Mouse (Mus musculus) adrenal gland, postnatal 4 days (tissue): ENCODE data around the gene Taf1d. TPM values are rescaled to one million over a fixed set of nuclear protein-coding genes. Genes with fewer than 3 reads are reported as not detected.
"Not testable (repeated sequence)": the region's sequence is repeated elsewhere in the genome, so short reads cannot be mapped to it uniquely, and the experiment has no call there.

ENCODE experiments used
- DNase-seq, 2 experiments: peaks; one replicate each; pipeline ENCODE4 v3.0.0; 2021 to 2022; ENCODE audit warnings: low spot score in 2 of 2, mixed read lengths in 2 of 2
- long read RNA-seq, 2 experiments: library from polyadenylated mRNA; stranded (forward); transcript quantifications; one replicate each; pipeline ENCODE4 v2.0.0; 2021
- total RNA-seq, 2 experiments: library from RNA; stranded (reverse); gene quantifications; 2 replicates each; pipeline ENCODE4 v1.2.3; 2021

Taf1d gene
- total RNA-seq: 100 to 1,000 TPM; 121 to 148 TPM
- long read RNA-seq, experiment 1, transcript Taf1d-204 (12 exons, 1,216 nt): major isoform, 5 of 32 reads
- long read RNA-seq, experiment 1, transcript Taf1d-202 (6 exons, 1,005 nt): major isoform, 5 of 32 reads
- long read RNA-seq, experiment 1, partial matches to known transcripts: 16 of 32 reads
- long read RNA-seq, experiment 1, other reads (novel, unspliced or antisense): 4 of 32 reads
- long read RNA-seq, experiment 2, transcript Taf1d-204 (12 exons, 1,216 nt): major isoform, 7 of 34 reads
- long read RNA-seq, experiment 2, partial matches to known transcripts: 11 of 34 reads
- long read RNA-seq, experiment 2, other reads (novel, unspliced or antisense): 9 of 34 reads

DNA sequence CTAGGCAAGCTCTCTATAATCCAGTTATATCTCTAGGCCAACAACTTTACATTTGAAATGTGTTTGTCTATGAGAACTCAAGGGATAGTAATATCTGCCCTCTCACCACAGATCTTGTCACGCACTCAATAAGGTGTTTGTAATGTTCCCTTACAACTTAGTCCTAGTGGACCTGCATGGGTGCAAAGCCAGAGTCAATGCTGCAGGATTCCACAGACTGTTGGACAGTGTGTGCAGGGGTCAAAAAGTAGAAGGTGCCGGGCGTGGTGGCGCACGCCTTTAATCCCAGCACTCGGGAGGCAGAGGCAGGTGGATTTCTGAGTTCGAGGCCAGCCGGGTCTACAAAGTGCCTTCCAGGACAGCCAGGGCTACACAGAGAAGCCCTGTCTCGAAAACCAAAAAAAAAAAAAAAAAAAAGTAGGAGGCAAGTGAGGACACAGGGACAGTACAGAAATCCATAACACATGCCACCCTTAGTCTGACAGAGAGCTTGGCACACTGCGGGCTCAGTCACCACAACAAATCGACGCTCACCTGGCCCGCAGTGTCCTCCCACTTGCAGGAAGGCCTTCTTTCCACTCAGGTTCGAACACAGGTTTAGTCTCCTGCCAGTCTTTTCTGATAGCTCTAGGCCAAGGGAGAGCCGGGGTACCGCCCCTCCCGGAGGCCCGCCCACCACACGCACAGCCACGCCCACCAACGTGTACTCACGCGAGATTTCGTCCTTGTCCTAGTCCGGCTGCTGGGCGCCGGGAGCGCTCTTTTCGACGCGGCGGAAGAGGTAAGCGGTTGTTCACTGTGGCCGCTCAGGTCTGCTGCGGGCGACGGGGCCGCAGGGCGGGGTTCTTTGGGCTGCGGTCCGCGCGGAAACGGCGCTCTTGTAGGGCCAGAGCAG lies at the start of gene Taf1d:
Gene Taf1d, plus strand, starts transcription at position 712 of the 895 bp plus-strand sequence.
- peak; percentile 97 for DNase-seq

DNA sequence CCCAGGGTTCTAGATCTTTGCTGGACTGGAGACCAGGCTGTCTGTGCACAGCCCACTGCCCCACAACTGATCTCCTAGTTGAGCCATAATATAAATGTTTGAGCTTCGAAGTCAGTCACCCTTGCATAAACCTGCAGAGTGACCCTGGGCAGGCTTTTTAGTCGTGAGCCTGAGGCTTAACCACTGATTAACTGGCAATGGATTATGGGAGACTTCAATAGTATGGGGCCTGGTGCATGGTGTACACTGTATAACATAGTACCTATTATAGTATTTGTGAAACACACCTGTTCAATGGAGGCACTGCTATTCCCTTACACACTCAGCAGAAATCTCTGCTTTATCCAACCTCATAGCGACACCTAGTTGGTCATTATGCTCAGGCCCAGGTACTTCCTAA lies 49.8 kb upstream of the Taf1d start:
- DNase-seq: no peak

DNA sequence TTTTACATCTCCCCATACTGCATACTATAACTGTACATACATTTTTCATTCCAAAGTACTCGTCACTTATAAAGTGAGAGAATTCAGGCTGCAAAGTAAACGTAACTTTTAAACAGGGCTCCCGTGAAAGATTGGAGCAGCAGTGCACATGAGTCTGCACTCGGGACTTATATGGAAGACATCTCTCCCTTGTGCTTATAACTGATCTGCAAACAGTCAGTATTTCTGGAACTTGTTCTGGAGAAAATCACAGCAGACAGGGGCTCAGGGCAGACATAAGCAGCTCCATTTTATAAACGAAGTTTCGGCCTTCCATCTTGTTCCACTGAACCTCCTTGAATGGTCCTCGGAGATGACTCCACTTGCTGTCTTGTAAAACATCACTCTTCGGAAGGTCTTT lies 44.0 kb upstream of the Taf1d start:
- DNase-seq: no peak

DNA sequence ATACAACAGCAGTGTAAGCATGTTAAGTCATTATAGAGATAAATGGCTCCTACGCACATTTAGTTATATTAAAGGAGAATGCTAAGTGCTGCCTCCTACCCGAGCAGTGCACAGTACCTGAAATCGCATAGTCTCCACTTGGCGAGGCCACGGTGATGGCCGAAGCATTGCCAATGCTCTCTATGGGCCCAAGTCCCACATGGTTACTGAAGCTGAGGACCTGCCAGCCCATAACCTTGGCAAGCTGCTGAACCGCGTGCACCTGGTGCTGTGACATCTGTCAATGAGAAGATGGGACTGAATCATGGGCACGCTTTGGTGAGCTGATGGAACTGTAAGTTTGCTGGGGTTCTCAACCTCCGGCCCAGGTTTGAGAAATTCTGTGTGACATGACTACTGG lies 42.5 kb upstream of the Taf1d start:
- no peak for DNase-seq

DNA sequence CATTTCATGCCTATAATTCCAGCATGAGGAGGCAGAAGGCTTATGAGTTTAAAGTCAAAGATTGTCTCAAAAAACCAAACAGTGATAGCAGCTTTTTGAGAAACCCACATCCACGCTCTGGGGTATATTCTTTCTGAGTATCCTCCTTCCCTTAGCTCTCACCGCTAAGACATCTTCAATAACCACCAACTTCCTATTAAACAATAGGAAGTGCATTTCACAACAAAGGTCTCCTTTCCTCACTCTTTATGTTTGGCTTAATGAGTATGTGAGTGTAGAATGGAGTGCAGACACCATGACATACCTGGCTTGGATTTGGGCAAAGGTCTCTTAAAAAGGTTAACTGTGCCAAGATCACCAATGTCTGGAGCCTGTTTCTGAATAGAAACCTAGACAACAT lies 32.0 kb upstream of the Taf1d start:
- no peak for DNase-seq

DNA sequence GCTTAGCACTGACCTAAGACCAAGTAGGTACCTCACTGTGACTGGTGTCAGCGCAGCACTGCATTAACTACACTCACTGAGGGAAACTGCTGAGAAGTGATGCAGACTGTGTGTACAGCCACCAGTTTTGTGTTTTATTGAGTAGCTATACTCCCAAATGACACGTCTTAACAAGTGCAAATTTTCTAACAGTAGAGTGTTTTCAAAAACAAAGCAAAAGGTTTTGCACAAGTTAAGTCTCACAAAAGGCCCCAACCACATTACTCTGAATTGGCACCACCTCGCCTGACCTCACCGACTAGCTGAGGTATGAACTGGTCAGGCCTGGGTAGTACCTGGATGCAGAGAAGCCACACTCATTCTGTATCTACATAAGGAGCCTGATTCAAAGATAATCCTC lies 29.2 kb upstream of the Taf1d start:
- no peak for DNase-seq

DNA sequence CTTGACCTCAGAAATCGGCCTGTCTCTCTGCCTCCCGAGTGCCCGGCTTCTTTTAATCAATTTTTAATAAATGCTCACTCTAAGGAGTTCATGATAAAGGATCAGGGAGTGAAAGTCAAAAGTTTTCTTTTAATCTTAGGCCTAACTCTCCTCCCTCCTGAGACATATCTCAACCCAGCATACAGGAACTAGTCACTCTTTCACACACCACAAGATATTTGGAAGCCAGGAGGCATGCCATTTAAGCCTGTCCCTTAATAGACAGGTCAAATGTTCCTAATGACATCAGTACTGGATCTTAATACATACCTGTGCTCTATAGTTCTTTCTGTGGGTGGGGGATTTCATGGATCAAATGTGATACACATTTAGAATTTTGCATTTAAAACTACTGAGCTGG lies 27.7 kb upstream of the Taf1d start:
- no peak for DNase-seq

DNA sequence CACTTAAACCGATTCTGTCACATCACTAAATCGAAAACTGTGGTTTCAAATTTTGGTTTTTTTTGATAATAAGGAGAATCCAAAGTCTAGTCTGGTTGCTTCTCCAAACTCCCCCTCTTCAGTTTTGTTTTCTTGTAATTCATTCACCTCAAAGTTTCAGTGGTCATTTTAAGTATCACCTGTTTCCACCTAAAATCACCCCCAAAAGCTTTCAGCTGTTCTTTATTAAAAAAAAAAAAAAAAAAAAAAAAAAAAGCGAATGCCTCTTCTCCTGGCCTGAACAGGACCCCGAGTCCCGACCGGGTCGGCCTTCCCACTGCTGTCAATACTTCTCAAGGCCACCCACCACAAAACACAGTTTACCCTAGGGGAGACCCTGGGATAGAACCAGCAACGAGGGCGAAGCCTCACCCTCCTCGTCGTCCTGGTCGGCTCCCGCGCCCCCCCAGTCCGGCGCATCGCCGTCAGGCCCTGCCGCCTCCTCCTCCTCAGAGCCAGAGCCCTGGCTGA lies 26.8 kb upstream of the Taf1d start:
- DNase-seq: no peak

DNA sequence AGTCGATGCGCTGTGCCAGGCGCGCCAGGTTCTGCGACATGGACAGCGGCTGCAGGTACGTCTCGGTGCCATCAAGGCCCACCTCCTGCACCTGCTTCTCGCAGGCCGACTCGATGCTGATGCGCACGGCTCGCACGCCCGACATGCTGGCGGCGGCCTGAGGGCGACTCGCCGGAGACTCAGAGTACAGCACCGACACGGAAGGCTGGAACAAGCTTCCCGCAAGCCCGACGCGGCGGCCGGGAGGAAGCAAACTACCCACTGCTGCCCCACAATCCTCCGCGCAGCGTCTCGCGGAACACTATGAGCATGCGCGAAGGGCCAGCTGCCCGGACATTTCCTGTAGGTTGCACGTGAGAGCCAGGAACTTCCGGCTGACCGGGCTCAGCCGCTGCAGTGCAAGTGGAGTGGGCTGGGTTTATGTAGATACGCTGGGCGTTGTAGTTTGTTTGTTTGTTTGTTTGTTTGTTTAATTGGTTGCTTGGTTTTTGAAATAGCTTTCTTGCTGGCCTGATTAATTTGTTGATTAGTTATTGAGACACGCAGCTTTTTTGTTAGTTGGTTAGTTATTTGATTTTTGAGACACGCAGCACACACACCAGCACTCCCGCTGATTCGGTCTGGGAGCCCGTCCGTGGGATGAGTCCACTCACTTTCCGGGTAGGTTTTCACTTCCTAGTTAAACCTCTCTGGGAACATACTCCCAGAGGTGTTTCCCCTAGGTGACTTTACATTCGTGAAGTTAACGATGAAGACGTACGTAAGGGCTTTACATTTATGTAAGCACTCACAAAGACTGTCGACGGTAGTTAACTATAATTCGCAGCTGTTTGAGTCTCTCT lies 26.1 kb upstream of the Taf1d start, which contains the start of gene Med17:
Gene Med17, minus strand, starts transcription at position 283 of the 842 bp plus-strand sequence.
- DNase-seq: peak; percentile 76 to 85

DNA sequence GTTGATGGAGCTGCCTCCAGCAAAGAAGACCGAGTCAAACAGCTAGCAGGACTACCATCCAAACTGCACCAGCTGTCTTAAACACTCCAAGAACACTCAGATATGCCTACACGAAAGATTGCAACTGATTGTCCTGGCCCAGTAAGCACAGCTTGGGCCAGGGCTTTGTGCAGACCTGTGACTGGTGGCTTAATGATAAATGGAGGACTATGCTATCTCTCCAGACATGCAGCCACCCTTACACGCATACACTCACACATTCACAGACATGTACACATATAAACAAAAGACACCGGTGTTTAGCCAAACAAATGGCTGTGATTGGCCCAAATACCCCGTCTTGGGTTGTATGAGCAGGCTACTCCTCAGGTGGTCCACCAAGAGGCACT lies 25.5 kb upstream of the Taf1d start:
- no peak for DNase-seq

DNA sequence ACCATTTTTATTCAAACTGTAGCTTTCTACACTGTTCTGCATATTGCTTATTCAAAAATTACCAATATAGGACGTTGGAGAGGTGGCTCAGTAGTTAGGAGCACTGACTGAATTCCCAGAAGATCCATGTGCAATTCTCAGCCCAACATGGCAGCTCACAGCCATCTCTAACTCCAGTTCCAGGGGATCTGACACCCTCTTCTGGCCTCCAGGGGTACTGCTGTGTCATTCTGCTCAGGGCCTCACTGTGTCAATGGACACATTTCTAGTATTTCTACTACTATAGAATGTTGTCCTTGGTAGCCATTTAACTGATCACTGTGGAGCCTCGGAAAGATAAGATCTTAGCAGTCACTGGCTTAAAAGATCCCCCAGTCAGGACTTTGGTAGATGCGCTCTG lies 20.6 kb upstream of the Taf1d start:
- DNase-seq: no peak

DNA sequence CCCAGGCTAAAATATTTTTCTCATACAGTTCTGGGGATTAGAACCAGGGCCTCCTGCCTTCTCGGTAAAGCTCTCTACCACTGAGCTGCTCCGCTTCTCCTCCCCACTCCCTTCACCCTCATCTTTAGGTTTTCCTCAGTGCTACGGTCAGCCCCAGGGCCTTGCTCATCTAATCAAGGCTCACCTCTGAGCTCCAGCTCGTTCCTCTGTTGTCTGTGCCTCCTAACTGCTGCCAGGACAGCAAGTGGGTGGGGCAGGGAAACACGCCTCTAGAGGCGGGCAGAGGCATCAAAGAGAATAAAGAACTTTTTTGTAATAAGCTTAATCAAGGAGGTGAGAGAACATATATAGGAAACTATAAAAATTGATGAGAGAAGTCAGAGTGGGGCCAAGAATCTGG lies 18.2 kb upstream of the Taf1d start:
- no peak for DNase-seq

DNA sequence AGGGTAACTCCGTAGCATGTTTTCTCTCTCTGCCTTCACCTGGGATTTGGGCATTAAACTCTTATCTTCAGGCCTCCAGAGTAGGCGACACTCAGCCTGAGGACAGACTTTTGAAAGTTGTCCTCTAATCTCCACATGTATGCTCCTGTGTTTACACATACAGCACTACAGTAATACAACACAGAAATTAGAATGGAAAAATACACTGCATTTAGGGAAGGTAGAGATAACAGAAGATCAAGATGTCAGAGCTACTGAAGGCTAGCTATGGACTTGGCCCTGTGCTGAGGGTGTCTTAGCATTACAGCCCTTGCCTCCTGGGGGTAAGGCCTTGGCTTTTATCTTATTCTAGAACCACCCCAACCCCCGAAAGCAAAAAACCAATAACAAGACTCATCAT lies 17.6 kb upstream of the Taf1d start:
- DNase-seq: no peak

DNA sequence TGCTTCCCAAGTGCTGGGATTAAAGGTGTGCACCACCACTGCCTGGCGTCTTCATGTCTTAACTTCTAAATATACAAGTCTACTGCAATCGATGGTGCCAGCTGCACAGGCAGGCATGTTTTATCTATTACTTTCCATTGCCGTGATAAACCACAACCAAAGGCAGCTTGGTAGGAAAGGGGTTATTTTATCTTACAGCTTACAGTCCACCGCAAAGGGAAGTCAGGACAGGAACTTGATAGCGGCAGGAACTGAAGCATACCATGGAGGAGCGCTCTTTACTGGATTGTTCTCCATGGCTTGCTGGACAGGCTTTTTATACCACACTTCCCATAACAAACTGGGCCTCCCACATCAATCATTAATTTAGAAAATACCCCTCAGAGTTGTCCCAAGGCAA lies 16.8 kb upstream of the Taf1d start:
- DNase-seq: no peak

DNA sequence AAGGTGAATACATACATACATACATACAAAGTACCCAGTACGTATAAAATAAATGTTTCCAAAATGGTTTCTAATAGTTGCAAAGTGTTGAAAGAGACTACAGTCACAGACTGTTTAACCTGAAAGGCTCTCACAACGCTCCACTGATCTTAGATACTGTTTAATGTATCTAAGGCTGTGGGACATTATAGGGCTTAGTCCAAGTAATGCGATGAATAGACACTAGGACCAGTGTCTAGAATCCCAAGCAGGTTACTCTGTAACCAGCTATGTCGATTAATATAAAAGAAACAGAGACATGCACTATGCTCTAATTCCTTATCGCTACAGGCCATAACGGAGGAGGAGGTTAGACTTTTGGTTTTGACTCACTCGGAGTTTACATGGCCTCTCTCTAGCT lies 8.9 kb upstream of the Taf1d start:
- DNase-seq: no peak

DNA sequence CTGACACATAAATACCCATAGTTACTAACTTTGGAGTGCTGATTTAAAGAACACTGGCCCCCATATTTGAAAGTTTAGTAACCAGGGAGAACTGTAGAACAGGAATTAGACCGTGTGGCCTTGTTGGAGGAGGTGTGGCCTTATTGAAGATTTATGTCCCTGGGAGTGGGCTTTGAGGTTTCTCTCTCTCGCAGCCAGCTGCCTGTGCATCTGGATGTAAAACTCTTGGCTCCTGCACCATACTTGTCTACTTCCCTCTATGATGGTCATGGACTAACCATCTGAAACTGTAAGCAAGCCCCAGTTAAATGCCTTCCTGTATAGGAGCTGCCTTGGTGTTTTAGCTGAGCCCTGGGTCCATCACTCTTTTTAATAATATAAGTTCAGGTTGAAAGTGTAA lies 7.6 kb upstream of the Taf1d start:
- no peak for DNase-seq

DNA sequence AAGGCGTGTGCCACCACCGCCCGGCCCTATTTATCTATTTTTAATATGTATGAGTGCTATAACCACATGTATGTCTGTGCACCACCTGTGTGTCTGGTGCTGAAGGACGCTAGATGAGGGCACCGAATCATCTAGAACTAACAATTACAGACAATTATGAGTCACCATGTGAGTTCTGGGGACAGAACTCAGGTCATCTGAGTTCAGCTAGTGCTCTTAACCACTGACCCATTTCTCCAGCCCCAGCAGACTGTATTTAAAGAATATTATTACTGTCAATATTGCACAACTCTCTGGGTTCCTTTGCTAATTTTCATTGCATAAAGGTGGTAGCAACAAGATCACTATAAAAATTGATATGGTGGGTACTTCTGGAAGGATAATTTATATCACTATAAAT lies 6.0 kb upstream of the Taf1d start:
- DNase-seq: no peak

DNA sequence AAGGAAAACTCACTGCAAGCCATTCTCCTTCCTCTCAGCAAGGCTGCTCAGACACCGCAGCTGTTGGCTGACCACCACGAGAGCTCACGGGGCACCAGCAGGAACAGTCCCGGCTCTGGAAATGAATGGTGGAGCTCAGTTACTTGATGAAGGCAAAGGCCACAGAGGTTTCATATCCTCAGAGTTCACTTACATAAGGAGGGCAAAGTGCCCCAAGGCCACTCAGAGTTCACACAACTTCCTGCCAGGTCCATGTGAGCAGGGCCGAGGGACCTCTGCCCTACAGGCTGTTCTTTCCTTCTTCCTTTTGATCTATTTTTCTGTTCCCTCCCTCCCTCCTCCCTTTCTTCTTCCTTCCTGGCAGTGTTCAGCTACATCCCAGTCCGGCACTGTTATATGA lies 4.6 kb upstream of the Taf1d start:
- DNase-seq: no peak

DNA sequence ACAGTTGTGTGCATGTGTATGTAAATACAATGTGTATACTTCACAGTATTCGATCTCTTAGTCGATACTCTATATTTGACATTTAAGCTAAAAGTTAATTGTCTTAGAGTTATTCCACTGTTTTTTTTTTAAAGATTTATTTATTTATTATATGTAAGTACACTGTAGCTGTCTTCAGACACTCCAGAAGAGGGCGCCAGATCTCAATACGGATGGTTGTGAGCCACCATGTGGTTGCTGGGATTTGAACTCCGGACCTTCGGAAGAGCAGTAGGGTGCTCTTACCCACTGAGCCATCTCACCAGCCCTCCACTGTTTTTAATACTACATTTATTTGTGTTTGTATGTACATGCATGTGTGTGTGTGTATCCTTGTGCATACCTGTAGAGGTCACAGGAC lies 4.0 kb upstream of the Taf1d start:
- not testable (repeated sequence) for DNase-seq

DNA sequence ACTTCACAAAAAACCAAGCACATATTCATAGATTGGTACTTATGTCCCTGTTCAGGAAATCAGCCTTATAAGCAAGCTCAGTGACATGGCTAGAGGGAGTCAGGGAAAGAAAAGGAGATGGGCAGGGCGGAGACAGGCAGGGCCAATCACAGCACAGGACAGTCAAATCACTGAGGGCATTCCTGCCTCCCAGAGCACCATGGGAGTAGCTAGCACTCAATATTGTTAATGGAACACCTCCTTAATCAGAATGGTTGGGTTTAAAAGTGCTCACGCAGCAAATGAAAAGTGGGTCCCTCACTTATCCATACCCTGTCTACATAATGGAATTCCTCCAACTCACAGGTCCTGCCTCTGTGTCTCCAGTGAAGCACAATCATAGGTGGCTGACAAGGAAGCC lies 3.1 kb upstream of the Taf1d start:
- no peak for DNase-seq

DNA sequence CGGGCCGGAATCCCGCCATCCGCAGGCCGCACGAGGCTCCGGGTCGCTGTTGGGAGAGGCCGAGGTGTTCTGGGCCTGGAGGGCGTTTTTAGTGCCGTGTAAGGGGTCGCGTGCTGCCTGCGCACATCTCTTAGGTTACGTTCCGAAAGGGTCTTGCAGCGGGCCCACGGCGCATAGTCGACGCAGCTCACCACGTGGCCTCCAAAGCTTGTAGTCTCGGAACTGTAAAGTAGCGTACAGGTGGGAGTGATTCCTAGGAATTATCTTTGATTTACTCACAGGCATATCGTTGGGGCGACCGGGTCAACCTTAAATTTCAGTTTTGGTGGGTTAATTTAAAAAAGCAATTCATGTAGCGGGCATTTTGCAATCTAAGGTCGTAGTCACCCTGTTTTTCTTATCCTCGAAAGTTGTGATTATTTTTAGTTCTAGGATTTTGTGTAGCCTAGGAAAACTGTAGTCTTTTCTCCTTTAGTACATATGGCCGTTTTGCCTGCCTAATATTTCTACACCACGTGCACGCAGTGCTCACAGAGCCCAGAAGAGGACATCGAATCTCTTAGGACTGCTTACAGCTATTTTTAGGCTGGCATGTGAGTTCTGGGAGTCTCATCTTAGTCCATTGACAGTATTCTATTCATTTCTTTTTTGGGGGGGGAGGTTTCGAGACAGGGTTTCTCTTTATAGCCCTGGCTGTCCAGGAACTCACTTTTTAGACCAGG lies 545 bp downstream of the Taf1d start, which contains the start of gene 4931406C07Rik:
Gene 4931406C07Rik, minus strand, starts transcription at position 51 of the 722 bp plus-strand sequence.
- DNase-seq: no peak
